Mouse (Mus musculus) heart, adult 18-20 months (tissue): ENCODE data around the gene Tspan31. TPM values are rescaled to one million over a fixed set of nuclear protein-coding genes. Genes with fewer than 3 reads are reported as not detected.
"Not testable (repeated sequence)": the region's sequence is repeated elsewhere in the genome, so short reads cannot be mapped to it uniquely, and the experiment has no call there.

Experiments
- DNase-seq, 2 experiments: peaks; one replicate each; pipeline ENCODE4 v3.0.0; 2021 to 2022; ENCODE audit warnings: mixed read lengths in 1 of 2
- total RNA-seq, 2 experiments: library from RNA; stranded (reverse); gene quantifications; 2 replicates each; pipeline ENCODE4 v1.2.3; 2021

The Tspan31 gene
- total RNA-seq, 2 experiments from 2014 or later: 44.7 to 47.4 TPM

DNA sequence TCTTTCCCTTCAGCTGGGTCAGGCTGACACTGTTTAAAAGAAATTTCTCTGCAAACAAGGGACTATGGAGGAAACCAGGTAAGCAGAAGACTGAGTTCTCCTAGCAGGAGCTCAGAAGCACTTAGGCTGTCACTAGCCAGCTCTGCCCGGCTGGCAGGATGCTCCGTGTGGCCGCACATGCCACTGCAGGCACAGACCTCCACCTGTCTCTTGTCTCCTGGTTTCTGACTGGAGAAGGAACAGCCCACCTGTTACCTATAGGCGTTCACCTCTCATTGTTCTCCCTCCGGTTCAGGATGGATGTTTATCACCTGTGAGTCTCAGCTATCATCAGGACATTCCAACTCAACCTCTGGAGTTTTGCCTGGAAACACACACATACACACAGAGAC lies 13.8 kb upstream of the Tspan31 start:
- DNase-seq: no peak

DNA sequence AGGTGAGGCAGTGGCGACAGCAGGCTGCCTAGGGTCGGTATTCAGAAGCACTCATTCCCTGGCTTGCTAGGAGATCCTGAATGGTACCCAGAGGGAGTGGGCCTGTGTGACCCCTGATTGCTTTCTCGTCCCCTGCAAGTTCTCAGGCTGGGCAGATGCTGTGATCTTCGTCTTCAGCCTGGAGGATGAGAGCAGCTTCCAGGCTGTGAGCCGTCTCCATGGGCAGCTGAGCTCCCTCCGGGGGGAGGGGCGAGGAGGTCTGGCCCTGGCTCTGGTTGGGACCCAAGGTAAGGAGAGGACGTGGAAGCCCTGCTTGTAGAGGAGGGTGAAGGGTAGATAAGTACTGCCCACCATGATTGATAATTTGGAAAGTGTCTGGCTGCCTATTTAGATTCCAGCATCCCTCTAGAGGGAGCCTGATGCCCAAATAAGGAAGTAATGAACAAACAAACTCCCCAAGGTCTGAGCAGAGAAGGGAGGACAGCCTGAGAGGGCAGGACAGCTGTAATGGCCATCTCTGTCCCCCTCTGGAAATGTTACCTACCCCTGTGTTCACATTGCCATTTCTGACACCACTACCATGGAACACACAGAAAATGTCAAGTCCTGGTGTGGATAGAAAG lies 13.3 kb upstream of the Tspan31 start:
- DNase-seq: no peak

DNA sequence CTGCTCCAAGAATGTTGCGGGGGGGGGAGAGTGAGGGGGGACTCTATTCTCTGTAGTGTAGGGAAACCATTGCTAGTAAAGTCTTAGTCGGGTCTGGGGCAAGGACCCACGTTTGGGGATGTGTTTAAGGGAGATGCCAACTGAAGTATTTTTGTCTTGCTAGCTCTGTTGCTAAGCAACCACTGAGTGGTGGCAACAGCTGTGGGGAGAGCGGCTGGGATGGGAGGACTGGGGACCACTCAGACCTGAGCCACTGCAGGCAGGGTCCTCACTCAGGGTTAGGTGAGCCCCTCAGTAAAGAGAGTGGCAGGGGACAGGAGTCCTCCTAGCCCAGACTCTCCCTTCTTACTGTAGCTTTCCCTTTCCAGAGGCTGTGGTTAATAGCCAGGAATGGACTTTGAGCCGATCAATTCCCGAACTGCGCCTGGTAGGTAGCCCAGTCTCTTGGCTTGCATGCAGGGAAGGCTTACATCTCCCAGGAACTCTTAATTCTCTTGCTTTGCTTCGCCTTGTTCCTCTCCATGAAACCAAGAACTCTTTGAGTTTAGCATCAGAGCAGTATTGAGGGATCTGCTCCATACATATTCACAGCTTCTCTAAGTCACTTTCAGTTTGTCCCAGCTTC lies 12.0 kb upstream of the Tspan31 start:
- DNase-seq: no peak

DNA sequence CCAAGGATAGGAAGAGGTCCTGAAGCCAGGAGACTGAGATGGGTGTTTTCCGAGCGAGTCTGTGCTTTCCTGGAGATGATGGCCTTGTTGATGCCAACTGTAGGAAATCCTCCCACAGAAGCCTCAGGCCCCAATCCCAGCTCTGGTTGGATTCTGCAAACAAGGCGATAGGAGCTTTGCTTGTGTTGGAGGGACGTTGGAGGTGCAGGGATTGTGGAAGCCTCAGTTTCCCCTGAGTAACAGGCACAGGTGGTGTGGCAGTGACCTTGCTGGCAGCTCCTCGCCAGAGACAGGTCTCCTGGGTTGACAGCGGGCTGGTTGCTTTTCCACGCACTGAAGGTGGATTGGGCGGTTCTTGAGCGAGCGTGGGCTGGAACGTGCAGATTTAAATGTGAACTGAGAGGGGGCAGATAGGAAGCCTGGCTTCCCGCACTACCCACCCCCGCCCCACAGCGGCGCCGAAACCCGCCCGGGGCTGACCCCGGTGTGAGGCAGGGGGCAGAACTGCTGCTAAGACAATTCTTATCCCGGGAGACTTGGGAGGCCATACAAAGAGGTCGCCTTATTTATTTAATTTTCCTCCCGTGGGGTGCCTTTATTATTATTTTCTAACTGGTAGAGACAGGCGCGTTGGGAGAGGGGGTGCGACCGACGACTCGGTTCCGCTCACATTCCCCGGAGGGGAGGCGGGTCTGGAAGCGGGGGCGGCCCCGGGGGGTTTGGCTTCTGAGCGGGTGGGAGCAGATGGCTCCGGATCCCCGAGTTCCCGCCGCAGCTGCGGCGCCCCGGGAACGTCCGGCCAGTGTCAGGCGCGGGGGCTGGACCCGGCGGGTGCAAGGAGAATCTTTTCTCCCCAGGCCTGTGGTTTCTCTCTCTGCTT lies 11.1 kb upstream of the Tspan31 start:
- peak; percentile 67 to 79 for DNase-seq

DNA sequence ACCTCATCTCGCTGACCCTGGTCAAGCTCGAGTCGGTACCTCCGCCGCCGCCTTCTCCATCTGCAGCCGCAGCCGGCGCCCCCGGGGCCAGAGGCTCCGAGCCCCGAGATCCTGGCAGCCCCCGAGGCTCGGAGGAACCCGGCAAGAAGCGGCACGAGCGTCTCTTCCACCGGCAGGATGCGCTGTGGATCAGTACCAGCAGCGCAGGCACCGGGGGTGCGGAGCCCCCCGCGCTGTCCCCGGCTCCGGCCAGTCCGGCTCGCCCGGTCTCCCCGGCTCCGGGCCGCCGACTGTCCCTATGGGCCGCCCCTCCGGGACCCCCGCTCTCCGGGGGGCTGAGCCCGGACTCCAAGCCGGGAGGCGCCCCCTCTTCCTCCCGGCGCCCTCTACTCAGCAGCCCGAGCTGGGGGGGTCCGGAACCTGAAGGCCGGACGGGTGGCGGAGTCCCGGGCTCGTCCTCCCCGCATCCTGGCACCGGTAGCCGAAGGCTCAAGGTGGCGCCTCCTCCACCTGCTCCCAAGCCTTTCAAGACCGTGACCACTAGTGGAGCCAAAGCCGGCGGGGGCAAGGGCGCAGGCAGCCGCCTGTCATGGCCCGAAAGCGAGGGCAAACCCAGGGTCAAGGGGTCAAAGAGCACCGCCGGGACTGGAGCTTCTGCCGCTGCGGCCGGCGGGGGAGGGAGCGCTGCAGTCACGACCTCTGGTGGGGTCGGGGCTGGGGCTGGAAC lies 9.8 kb upstream of the Tspan31 start:
- no peak for DNase-seq

DNA sequence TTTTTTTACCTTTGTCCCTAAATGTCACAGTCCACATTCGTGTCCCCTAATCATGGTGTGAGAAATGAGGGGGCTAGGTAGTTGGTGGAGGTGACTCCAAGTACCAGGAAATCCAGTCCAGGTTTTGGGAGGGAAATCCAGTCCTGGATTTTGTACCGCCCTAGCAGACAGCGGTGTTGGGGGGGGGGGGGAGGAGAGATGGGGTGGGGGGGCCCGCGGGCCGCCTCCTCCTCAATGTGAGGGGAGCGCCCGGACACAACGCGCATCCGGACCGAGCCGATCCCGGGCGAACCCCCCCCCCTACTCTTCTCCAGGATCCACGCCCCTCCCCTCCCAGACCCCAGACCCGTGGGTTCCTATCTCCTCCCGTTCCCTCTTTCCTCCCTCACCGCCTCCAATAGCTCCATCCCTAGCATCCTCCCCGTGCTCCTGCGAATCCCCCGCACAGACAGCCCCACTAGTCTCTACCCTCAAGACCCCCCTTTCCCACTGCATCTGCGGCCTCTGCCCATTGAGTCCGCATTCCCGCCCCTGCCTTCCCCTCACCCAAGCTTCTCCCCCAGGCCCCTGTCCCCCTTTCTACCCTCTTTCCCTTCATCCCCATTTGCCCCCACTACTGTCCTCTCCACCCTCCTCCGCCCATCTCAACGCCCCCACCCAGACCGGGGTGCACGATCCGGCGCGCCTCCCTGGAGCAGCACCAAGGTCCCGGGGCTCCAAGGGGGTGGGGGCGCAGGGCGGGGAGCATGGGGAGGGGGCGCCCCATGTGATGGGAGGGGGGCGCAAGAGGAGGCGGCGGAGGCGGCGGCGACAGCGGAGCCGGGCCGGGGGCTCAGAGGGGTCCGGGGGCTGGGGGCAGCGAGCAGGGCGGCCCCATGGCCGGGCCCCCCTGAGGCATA lies 8.9 kb upstream of the Tspan31 start:
- DNase-seq: peak in 1 of 2 experiments; percentile 65

DNA sequence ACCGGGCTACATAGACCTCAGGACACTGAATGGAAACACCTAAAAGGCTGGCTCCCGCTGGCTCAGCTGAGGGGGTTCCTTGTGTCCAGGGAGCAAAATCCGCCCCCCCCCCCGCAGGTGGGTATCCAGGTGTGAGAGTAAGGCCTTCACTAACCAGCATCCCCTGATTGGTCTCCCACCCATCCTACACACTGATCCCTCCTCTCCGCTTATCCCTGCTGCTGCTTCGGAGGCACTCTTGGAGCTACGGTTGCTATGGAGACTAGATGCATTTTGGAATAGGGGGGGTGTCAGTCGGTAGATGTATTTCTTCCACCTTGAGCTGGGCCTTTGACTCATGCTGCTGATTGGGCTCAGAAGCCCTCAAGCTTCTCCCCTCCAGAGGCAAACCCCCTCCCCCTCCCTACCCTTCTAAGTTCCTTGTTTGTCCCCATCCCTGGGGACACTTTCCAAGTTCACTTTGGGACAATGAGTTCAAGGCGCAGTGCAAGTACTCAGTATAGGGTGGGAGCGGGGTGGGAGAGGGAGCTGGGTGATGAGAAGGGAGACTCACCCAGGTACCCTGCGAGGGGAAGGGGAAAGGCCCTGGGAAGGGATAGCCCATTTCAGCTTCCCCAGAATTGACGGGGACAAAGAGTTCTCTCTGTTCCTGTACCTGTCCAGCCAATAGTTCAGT lies 8.1 kb upstream of the Tspan31 start:
- DNase-seq: no peak

DNA sequence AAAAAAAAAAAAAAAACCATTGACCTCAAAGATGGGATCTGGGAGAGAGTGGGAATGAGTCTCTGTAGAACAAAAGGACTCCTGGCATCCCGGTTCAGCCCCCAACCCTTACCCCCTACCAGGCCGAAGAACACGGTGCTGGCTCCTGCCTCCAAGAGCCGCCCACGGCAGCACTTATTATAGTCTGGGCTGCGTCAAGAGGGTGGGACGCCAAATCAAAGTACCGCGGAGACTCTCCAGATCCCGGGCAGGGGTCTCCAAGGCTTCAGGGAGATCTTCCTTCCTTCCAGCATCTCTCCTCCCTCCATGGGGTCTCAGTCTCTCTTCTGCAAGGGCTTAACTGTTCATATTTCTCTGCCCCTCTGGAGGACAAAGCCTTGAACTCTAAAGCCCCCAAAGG lies 7.5 kb upstream of the Tspan31 start:
- no peak for DNase-seq

DNA sequence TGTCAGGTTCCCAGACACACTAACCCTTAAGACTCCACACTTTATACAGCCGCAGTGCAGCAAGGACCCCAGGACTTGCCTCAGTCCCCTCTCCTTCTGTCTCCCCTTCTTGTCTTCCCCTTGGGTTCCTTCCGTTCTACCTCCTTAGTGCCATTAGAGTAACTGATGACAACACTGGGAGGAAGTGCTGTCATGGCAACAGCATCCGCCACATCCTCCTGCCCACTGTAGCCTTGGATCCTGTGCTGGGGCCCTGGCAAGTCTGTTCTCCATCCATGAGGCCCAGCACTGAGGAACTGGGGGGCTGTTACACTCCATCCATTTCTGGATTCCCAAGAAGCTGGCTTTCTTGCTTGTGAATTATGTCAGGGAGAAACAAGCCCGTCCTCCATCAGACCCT lies 6.0 kb upstream of the Tspan31 start:
- no peak for DNase-seq

DNA sequence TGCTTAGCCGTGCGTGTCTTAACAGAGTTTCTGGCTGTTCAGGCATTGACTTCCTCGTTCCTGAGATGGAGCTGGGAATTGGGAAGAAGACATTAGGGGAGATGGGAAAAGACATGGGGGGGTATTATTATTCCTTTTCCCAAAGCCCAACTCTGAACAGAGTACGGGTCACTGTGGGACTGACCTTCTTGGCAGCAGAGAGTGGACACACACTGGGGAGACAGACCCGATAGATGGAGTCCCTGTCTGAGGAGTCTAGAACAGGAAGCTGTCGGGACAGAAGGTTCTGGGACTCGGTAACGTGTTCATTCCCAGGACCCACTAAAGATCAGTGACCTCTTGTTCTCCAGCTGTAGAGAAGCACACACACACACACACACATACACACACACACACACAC lies 5.6 kb upstream of the Tspan31 start:
- DNase-seq: peak in 1 of 2 experiments; percentile 55

DNA sequence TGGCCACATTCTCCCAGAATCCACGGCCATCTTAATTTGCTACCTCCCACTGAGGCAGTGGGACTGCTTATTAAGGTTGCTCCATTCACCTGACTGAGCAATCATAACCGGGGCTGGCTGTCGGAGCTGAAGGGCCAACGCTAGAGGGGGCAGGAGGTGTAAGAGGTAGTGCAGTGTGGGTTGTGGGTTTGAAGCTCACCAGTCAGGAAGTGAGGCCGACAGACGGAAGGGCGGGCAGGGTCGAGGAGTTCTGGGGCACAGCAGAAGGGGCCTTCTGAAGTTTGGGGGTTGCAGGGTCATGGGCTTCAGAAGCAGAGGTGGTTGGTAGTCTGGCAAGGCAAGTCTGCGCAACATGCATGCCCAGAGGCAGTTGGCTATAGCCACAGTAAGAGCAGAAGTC lies 5.0 kb upstream of the Tspan31 start, which contains the start of gene Agap2:
TSS of gene Agap2 (plus strand) at position 205 of the 400 bp plus-strand sequence.
- DNase-seq: no peak

DNA sequence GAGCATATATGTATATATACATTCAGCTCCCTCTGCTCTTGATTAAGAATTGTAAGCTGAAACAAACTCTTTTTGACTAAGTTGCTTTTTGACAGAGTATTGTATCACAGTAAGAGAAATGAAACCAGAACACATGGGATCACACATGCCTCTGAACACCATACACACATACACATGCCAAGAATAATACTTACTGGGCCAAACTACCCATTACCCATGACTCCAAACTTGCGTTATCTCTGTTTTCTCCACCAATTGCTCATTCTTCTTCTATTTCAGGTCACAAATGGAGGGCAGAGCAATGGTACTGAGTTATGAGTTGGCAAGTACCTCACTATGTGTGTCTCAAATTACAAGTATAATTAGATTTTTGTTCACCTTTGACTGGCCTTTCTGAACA lies 3.9 kb upstream of the Tspan31 start:
- DNase-seq: no peak

DNA sequence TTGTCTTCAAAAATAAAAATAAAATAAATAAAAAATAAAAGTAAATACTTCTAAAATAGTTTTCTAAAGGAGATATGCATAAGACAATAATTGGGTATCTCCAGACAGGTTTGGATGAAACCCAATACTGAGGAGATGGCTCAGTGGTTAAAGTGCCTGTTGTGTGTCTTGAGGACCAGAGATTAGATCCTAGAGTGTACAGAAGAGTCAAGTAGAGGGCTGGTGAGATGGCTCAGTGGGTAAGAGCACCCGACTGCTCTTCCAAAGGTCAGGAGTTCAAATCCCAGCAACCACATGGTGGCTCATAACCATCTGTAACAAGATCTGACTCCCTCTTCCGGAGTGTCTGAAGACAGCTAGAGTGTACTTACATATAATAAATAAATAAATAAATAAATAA lies 2.9 kb upstream of the Tspan31 start:
- not testable (repeated sequence) for DNase-seq

DNA sequence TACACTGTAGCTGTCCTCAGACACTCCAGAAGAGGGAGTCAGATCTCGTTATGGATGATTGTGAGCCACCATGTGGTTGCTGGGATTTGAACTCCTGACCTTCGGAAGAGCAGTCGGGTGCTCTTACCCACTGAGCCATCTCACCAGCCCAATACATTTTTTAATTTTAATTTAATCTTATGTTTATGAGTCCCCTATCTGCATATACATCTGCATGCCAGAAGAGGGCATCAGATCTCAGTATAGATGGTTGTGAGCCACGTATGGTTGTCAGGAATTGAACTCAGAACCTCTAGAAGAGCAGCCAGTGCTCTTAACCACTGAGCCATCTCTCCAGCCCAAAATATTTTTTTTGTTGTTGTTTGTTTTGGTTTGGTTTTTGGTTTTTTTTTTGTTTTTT lies 2.2 kb upstream of the Tspan31 start:
- DNase-seq: not testable (repeated sequence)

DNA sequence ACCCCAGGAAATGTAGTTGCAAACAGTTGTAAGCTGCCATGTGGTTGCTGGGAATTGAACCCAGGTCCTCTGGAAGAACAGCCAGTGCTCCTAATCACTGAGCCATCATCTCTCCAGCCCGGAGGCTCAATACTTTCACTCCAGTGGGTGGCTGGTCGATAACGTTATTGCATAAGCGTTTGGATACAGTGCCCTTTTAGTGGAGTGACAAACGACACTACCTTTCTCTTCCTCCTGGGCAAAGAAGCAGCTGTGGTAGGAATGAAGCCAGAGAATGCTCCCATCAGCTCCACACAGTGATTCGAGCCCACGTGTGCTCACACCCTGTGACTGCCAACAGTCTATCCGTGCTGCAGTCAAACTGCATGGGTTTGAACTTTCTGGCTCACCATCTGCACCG lies 1.1 kb upstream of the Tspan31 start:
- no peak for DNase-seq

DNA sequence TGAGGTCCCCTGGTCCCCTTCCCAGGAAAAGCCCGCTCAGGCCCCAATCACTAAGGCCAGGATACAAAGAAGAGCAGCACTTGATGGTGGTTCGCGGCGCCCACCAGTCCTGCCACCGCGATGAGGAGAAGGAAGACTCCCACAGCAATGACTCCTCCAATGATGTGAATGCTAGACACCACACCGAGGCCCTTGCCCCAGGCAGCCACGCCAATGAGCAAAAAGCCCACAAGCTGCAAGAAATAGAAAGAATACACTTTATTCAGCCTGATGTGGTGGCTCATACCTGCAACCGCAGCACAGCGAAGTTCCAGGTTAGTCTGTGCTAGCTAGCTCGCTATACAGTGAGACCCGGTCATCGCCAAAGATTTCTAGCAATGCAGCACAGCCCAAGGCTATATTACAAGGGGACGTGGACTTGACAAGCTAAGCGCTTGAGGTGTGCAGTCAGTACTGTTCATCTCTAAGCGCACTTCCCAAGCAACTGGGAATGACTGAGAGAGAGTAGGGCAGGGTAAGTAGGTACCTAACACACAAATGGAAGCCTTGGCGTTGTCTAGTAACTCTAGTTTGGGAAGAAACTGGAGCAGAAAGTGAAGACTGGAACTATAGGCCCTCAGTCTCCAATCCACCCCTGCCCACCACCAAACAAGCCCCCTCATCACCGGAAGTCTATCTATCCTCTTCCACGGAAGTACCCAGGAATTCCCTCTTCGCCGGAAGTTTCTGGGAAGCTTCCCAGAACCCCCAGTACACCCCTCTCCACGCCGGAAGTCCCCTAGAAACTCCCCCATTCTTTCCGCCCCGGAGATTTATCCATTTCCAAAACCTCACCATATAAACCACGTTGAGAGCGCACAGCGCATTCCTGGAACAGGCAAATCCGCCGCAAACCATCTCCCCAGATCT lies 529 bp downstream of the Tspan31 start:
- no peak for DNase-seq

DNA sequence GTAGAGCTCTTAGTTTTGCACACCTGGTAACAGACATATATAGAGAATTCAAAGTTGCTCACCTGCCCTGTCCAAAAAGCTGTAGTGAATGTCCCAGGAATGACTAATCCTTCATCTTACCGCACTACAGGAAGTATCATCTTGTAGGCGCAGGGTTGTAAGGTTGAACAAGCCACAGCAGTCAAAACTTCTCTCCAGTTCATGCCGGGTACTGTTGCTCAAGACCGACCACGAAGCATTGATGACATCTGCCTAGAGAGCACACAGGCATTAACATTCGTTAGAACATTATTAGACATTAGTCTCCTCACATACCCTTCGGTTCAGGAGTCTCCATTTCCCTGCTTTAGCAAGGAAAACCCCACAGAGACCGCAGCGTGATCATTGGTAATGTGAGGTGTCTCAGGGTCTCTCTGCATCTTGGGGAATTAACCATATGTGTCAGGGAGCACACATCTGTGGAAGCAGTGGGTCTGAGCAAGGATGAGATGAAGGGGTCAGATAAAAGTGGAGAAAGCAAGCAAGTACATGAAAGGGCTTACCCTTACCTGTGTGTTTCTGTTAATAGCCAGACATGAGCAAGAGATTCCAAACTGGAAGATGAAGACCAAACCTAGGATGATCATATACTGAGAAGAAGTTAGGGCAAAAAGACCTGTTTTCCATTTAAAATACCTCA lies 1.6 kb downstream of the Tspan31 start:
- no peak for DNase-seq

DNA sequence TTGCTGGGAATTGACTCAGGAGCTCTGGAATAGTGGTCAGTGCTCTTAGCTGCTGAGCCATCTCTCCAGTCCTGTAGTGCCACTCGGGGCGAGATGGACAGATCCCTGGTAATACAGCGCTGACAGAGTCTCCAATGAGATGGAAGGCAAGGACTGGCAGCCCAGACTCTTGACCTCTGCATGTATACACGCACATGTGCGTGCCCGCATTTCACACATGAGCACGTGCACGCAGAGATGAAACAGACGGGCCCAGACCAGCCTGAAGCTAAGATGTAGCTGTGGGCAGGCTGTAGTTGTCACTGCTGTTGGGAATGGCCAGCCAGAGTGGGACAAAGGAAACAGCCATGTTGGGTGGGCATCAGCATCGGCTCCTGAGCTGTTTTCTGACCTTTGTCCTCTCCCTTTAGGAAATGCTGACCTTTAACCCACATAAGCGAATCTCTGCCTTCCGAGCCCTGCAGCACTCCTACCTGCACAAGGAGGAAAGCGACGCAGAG lies 3.5 kb downstream of the Tspan31 start:
- DNase-seq: no peak

DNA sequence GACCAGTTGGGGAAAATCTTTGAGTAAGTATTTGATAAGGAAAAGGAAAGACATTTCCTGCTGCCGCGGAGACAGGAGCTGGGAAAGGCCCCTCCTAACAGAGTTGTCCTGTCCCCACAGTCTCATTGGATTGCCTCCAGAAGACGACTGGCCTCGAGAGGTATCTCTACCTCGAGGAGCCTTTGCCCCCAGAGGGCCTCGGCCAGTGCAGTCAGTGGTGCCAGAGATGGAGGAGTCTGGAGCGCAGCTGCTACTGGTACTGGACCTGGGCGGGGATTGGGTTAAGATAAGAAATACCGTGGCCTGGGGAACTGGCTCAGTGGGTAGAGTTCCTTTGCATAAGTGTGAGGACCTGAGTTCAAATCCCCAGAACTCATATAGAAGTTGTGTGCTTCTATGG lies 4.1 kb downstream of the Tspan31 start:
- no peak for DNase-seq
